Mouse (Mus musculus): ENCODE data around the gene Hadha. TPM values are rescaled to one million over a fixed set of nuclear protein-coding genes. Genes with fewer than 3 reads are reported as not detected.
A peak's percentile ranks its signal among the peaks of the same experiment; 100 is the strongest.

Gene Hadha
- polyA plus RNA-seq, 1 experiment from 2014 or later: 228 TPM

DNA sequence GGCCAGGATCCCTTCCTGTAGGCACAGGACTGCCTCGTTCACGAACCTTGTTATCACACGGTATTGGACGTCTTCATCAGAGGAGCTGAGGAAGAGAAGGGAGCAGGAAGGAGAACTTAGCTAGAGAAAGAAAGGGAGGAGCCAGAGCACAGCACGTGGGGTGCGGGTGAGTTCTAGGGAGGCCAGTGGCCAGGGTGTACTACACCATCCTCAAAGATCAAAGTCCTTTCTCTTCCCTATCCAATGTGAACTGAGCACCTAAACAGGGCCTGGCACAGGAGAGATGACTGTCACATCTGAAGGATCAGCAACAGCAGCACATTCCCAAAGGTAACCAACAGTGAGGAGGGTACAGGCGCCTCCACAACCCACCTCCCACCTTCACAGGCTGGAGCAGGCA is 34.9 kb downstream of the Hadha start:
- no peak for ATAC-seq

DNA sequence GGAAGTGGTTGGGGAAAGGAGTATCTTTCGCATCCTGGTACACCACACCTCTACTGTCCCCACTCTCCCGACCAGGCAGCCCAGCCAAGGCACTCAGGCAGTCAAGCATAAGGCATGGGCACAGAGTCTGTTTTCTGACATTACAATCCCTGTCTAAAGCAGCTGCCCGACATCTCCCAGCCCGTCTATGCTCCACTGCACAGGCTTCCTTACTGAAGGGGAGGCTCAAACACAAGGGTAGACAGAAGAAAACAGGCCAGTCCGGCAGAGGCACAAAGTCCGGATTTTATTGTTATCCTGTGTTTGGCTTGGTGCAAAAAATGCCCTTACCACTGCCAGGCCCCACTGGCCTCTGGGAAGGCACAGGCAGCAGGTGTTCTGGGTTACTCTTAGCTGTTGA is 35.8 kb downstream of the Hadha start:
- DNase-seq (no peak), ATAC-seq (no peak)
- Histone ChIP-seq H3K27ac (ENCODE audit: low read depth) (no peak overlapping the region), H3K4me3 (ENCODE audit: low read depth, low read length) (no peak overlapping the region), H3K27me3 (ENCODE audit: insufficient read depth, low read length) (peaks cover 15% of the 10 kb centered on the region), H3K36me3 (replicated peaks; ENCODE audit: insufficient read depth, low read length) (peaks cover 59% of the 10 kb centered on the region), H3K4me1 (ENCODE audit: insufficient read depth) (peaks cover 8% of the 10 kb centered on the region), H3K4me2 (ENCODE audit: low read depth, low read length) (no peak overlapping the region), H3K9ac (replicated peaks) (no peak overlapping the region), H3K9me3 (ENCODE audit: low read length) (no peaks in the 10 kb centered on the region)
- 87% methylated on average over 6 of the region's 6 CpGs for WGBS (ENCODE audit: insufficient replicate concordance)
- TF ChIP-seq EP300 (IDR thresholded peaks at IDR 0.05; ENCODE audit: low read depth) (no peak), CTCF (IDR thresholded peaks at IDR 0.05; ENCODE audit: low read depth) (no peak)

More for the DNA sequence above, 34.9 kb downstream of the Hadha start:
- no peak overlapping the region for H3K9ac ChIP-seq (replicated peaks)
- H3K4me1 ChIP-seq (ENCODE audit: insufficient read depth): no peaks in the 10 kb centered on the region
- no peak overlapping the region for H3K4me3 ChIP-seq (ENCODE audit: low read depth, low read length)
- H3K9me3 ChIP-seq (ENCODE audit: low read length): no peaks in the 10 kb centered on the region
- 81% methylated on average over 7 of the region's 7 CpGs for WGBS (ENCODE audit: insufficient replicate concordance)
- peaks cover 6% of the 10 kb centered on the region; the same call in 1 of the 2 replicates for H3K27me3 ChIP-seq (ENCODE audit: insufficient read depth, low read length)
- H3K4me2 ChIP-seq (ENCODE audit: low read depth, low read length): no peak overlapping the region
- no peak overlapping the region for H3K27ac ChIP-seq (ENCODE audit: low read depth)
- peaks cover 68% of the 10 kb centered on the region for H3K36me3 ChIP-seq (replicated peaks; ENCODE audit: insufficient read depth, low read length)
- TF ChIP-seq EP300 (IDR thresholded peaks at IDR 0.05; ENCODE audit: low read depth) (no peak), CTCF (IDR thresholded peaks at IDR 0.05; ENCODE audit: low read depth) (no peak)
- DNase-seq: no peak

GRCm38 (mm10) chr5:30118018-30118417 is 36.9 kb downstream of the Hadha start:
- Histone ChIP-seq H3K9ac (replicated peaks) (no peak overlapping the region), H3K4me1 (ENCODE audit: insufficient read depth) (peaks cover 14% of the 10 kb centered on the region), H3K36me3 (replicated peaks; ENCODE audit: insufficient read depth, low read length) (peaks cover 48% of the 10 kb centered on the region), H3K9me3 (ENCODE audit: low read length) (no peaks in the 10 kb centered on the region), H3K27ac (ENCODE audit: low read depth) (no peak overlapping the region), H3K4me2 (ENCODE audit: low read depth, low read length) (no peak overlapping the region), H3K4me3 (ENCODE audit: low read depth, low read length) (no peak overlapping the region), H3K27me3 (ENCODE audit: insufficient read depth, low read length) (peaks cover 25% of the 10 kb centered on the region)
- WGBS (ENCODE audit: insufficient replicate concordance): 73% methylated on average over 1 of the region's 1 CpGs
- no peak for ATAC-seq
- DNase-seq: no peak
- no peak for TF ChIP-seq CTCF (IDR thresholded peaks at IDR 0.05; ENCODE audit: low read depth)
- no peak for TF ChIP-seq EP300 (IDR thresholded peaks at IDR 0.05; ENCODE audit: low read depth)

DNA sequence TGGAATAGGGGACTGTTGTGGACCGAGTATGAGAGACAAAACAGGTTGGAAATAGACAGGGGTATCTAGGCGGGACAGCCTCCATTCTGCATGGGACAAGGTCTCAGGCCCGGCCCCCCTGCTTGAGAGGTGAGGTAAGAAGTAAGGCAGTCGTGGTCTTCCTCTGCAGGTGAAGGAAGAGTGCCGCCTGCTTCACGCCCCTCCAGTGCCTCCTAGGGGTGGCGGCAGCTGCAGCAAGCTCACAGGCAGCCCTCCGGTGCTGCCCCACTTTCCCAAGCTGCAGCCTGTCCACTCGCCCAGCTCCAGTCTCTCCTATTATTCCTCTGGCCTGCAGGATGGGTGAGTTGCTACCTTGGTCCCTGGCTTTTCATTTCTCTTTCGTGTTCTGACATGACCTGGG is 39.2 kb downstream of the Hadha start:
- H3K4me3 ChIP-seq (ENCODE audit: low read depth, low read length): no peak overlapping the region
- no peak overlapping the region for H3K4me2 ChIP-seq (ENCODE audit: low read depth, low read length)
- whole genome bisulfite sequencing (ENCODE audit: insufficient replicate concordance): 45% methylated on average over 10 of the region's 10 CpGs
- peaks cover 27% of the 10 kb centered on the region for H3K36me3 ChIP-seq (replicated peaks; ENCODE audit: insufficient read depth, low read length)
- peaks cover 31% of the 10 kb centered on the region for H3K27me3 ChIP-seq (ENCODE audit: insufficient read depth, low read length)
- TF ChIP-seq EP300 (IDR thresholded peaks at IDR 0.05; ENCODE audit: low read depth): no peak
- peak; percentile 26; the same call in 1 of the 2 replicates for TF ChIP-seq CTCF (IDR thresholded peaks at IDR 0.05; ENCODE audit: low read depth)
- no peak overlapping the region for H3K27ac ChIP-seq (ENCODE audit: low read depth)
- H3K9ac ChIP-seq (replicated peaks): no peak overlapping the region
- H3K9me3 ChIP-seq (ENCODE audit: low read length): no peaks in the 10 kb centered on the region
- H3K4me1 ChIP-seq (ENCODE audit: insufficient read depth): peaks cover 21% of the 10 kb centered on the region
- ATAC-seq (no peak), DNase-seq (no peak)

- WGBS (ENCODE audit: insufficient replicate concordance): under 1% methylated on average over 28 of the region's 28 CpGs
- Histone ChIP-seq H3K27ac (ENCODE audit: low read depth) (no peak overlapping the region), H3K4me3 (ENCODE audit: low read depth, low read length) (peak overlapping the region; percentile 44), H3K4me1 (ENCODE audit: insufficient read depth) (peaks cover 26% of the 10 kb centered on the region), H3K9me3 (ENCODE audit: low read length) (no peaks in the 10 kb centered on the region), H3K4me2 (ENCODE audit: low read depth, low read length) (peak overlapping the region; percentile 81), H3K27me3 (ENCODE audit: insufficient read depth, low read length) (peaks cover 31% of the 10 kb centered on the region), H3K9ac (replicated peaks) (peak overlapping the region; percentile 30; the same call in 1 of the 2 replicates), H3K36me3 (replicated peaks; ENCODE audit: insufficient read depth, low read length) (peaks cover 18% of the 10 kb centered on the region)
- TF ChIP-seq CTCF (IDR thresholded peaks at IDR 0.05; ENCODE audit: low read depth) (no peak), EP300 (IDR thresholded peaks at IDR 0.05; ENCODE audit: low read depth) (no peak)
- ATAC-seq (no peak), DNase-seq (no peak)
Measured at GRCm38 (mm10) chr5:30114761-30115140, 40.2 kb downstream of the Hadha start.

- ATAC-seq (peak; percentile 42), DNase-seq (peak; percentile 77)
- H3K4me2 ChIP-seq (ENCODE audit: low read depth, low read length): peak overlapping the region; percentile 81
- H3K36me3 ChIP-seq (replicated peaks; ENCODE audit: insufficient read depth, low read length): peaks cover 12% of the 10 kb centered on the region
- H3K9ac ChIP-seq (replicated peaks): peak overlapping the region; percentile 38; the same call in 1 of the 2 replicates
- no peaks in the 10 kb centered on the region for H3K9me3 ChIP-seq (ENCODE audit: low read length)
- TF ChIP-seq CTCF (IDR thresholded peaks at IDR 0.05; ENCODE audit: low read depth): peak; percentile 63
- no peak for TF ChIP-seq EP300 (IDR thresholded peaks at IDR 0.05; ENCODE audit: low read depth)
- H3K4me3 ChIP-seq (ENCODE audit: low read depth, low read length): peak overlapping the region; percentile 44
- no peak overlapping the region for H3K27ac ChIP-seq (ENCODE audit: low read depth)
- peaks cover 26% of the 10 kb centered on the region for H3K4me1 ChIP-seq (ENCODE audit: insufficient read depth)
- H3K27me3 ChIP-seq (ENCODE audit: insufficient read depth, low read length): peaks cover 31% of the 10 kb centered on the region
- WGBS (ENCODE audit: insufficient replicate concordance): 1% methylated on average over 77 of the region's 103 CpGs
Measured at GRCm38 (mm10) chr5:30113881-30114760, 40.8 kb downstream of the Hadha start.
